Mouse (Mus musculus) CH12.LX (cell line): ENCODE measurements at regions not wholly inside any gene's neighbourhood (a gene's known extent, or its start where the extent isn't known, plus 50 kb on each side); places are given as distances from the start of the nearest gene placed in this dataset.

ENCODE experiments used
- CTCF ChIP-seq, 2 experiments: IDR thresholded peaks in 1 of 2; conservative IDR thresholded peaks in 1 of 2; 2 replicates each; pipeline ENCODE4 v1.5.1; 2011 to 2012; ENCODE audit warnings: low read depth in 2 of 2, low read length in 2 of 2, improper control_type of control experiment in 1 of 2, inconsistent platforms in 1 of 2, mild to moderate bottlenecking in 1 of 2, moderate library complexity in 1 of 2
- ETS1 ChIP-seq: conservative IDR thresholded peaks from 2 replicates; pipeline ENCODE4 v1.6.1; 2012; ENCODE audit warnings: low read depth, mild to moderate bottlenecking, inconsistent platforms, low read length, improper control_type of control experiment, moderate library complexity
- HCFC1 ChIP-seq: IDR thresholded peaks from 2 replicates; pipeline ENCODE4 v1.6.1; 2012; ENCODE audit warnings: low read depth, mild to moderate bottlenecking, inconsistent platforms, low read length, improper control_type of control experiment
- MAX ChIP-seq: IDR thresholded peaks from 2 replicates; pipeline ENCODE4 v1.6.1; 2011; ENCODE audit warnings: low read length, improper control_type of control experiment
- MXI1 ChIP-seq: IDR thresholded peaks from 2 replicates; pipeline ENCODE4 v1.6.1; 2011; ENCODE audit warnings: mild to moderate bottlenecking, low read depth, low read length, improper control_type of control experiment
- POLR2AphosphoS2 ChIP-seq: IDR thresholded peaks from 2 replicates; pipeline ENCODE4 v1.6.1; 2011; ENCODE audit warnings: low read depth, low read length, improper control_type of control experiment
- UBTF ChIP-seq: IDR thresholded peaks from 2 replicates; pipeline ENCODE4 v1.6.1; 2012; ENCODE audit warnings: low read depth, mild to moderate bottlenecking, inconsistent platforms, low read length, improper control_type of control experiment, moderate library complexity
- USF2 ChIP-seq: conservative IDR thresholded peaks from 2 replicates; pipeline ENCODE4 v1.6.1; 2011; ENCODE audit warnings: low read depth, low read length, improper control_type of control experiment
- ZMIZ1 ChIP-seq: IDR thresholded peaks from 2 replicates; pipeline ENCODE4 v1.6.1; 2012; ENCODE audit warnings: low read depth, mild to moderate bottlenecking, inconsistent platforms, low read length, improper control_type of control experiment

DNA sequence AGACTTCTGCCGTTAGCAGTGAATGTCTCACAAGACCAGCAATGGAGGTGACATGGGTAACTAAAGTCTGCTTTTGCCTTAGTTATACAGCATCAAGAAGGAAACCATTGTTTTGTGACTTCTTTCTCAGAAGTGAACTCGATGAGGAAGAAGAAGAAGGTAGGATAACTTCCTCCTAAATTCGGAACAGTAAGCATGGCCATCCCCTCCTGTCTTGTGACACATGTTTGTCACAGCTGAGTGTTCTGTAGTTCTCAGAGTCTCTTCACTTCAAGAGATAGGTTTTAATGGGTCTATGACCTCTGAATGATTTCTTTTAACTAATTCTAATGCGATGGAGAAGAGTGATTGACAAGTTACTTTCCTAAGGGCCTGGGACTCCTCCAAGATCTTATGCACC is 79.3 kb upstream of the Zeb2 start:
- TF ChIP-seq MXI1 = no peak
- TF ChIP-seq ETS1 = no peak
- TF ChIP-seq CTCF (conservative IDR thresholded peaks at IDR 0.05 in 1 of 2, IDR thresholded peaks at IDR 0.05 in 1 of 2; ENCODE audit: low read depth in 2 of 2, low read length in 2 of 2) = no peak
- no peak for TF ChIP-seq POLR2AphosphoS2
- TF ChIP-seq MAX = no peak
- TF ChIP-seq USF2 = no peak
- TF ChIP-seq ZMIZ1 = no peak
- no peak for TF ChIP-seq UBTF
- TF ChIP-seq HCFC1 = no peak
